Mouse (Mus musculus): ENCODE results near the gene Dppa5a.

Dppa5a gene

GRCm38 (mm10) chr9:78367959-78368358 lies at the start of gene Dppa5a:
Gene Dppa5a (minus strand): TSS chr9:78368177.
- peak; percentile 59 for DNase-seq (ENCODE audit: low spot score)

DNA sequence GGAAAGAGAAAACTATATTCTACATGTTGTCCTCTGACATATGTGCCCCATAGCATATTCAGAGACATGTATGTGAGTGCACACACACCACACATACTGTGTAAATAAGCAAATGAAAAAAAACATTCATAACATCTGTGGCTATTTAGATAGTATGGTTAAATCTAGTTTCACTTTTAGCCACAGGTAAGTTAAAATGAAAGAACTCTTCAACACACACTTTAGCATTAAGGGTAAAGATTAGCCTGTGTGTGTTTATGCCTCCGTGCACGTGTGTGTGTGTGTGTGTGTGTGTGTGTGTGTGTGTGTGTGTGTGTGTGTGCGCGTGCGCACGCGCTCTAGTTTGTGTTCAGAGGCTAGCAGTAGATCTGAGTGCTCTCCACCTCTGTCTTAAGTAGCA lies 33.6 kb upstream of the Dppa5a start:
- no peak for DNase-seq (ENCODE audit: low spot score)

- no peak for DNase-seq (ENCODE audit: low spot score)
Measured at GRCm38 (mm10) chr9:78400570-78400969, 32.6 kb upstream of the Dppa5a start.

- no peak for DNase-seq (ENCODE audit: low spot score)
Measured at GRCm38 (mm10) chr9:78396517-78396916, 28.5 kb upstream of the Dppa5a start.

DNA sequence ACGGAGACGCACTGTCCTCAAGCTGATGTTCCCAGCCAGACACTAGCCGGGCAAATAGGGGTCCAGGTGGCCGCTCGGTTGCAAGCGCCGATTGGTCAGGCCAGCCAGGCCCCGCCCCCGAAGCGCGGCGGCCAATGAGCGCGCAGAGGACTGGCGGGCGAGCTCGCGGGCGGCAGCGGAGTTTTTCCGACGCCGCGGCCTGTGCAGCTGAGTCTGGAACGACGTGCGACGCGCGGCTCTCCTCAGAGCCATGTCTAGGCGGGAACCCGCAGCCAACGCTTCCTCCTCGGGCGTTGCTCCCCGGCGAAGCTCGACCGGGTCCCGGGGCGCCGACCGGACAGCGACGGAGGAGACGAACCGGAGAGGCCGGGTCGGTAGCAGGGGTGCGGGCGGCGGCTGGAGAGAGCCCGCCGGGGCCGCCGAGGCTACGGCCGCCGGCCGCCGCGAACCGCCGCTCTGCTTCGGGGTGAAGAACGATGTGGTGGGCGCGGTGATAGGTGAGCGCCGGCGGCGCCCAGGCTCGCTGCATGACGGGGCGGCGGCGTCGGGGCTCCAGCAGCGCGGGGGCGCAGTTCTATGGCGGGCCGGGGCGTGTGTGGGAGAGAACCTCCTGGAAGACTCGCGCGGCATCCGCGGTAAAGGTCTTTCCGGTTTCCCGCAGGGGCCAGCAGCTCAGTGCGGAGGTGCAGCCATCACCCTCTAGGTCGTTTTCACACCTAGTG lies 27.8 kb upstream of the Dppa5a start, which contains the start of gene Ddx43:
Ddx43 (plus strand) TSS at position 148 of the 722 bp plus-strand sequence.
- peak; percentile 94 for DNase-seq (ENCODE audit: low spot score)

DNA sequence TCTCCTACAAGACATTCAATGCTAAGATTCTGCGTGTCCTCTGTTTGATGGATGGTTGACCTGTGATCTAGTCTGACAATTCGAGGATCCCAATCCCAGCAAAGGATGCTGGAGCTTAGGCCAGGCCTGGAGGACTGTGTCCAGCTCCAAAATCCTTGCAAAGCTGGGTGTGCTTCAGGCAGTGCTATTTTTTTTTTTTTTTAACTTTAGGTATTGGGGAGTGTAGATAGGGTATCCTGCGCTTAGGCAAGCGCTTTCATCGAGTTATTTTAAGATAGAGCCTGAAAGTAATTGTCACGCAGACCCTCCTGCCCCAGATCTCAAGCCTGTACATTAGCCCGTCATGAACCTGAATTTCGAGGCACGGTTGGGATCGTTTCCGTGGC lies 27.3 kb upstream of the Dppa5a start:
- no peak for DNase-seq (ENCODE audit: low spot score)

- no peak for DNase-seq (ENCODE audit: low spot score)
Measured at GRCm38 (mm10) chr9:78394602-78395001, 26.6 kb upstream of the Dppa5a start.

- DNase-seq (ENCODE audit: low spot score), result no peak
Measured at GRCm38 (mm10) chr9:78393741-78394140, 25.8 kb upstream of the Dppa5a start.

DNA sequence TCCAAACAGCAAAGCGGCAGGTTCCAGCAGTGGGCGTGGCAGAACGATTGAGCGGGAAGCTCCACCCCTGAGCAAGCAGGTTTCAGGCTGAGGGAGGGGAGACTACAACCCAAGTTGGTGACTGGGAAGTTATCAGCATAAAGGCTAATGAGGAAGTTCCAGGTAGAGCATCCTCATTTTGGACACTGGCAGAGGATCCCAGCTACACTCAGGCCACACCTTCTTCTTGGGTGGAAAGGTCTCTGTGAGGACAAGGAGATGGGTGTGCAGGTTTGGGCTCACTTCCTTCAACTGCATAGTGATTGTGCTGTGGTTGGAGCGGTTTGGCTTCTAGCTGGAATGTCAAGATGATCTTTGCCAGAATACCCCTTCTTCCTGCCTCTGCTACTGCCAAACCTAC lies 22.0 kb upstream of the Dppa5a start:
- no peak for DNase-seq (ENCODE audit: low spot score)

GRCm38 (mm10) chr9:78386947-78387346 lies 19.0 kb upstream of the Dppa5a start:
- DNase-seq (ENCODE audit: low spot score), result no peak

- no peak for DNase-seq (ENCODE audit: low spot score)
Measured at GRCm38 (mm10) chr9:78385893-78386292, 17.9 kb upstream of the Dppa5a start.

DNA sequence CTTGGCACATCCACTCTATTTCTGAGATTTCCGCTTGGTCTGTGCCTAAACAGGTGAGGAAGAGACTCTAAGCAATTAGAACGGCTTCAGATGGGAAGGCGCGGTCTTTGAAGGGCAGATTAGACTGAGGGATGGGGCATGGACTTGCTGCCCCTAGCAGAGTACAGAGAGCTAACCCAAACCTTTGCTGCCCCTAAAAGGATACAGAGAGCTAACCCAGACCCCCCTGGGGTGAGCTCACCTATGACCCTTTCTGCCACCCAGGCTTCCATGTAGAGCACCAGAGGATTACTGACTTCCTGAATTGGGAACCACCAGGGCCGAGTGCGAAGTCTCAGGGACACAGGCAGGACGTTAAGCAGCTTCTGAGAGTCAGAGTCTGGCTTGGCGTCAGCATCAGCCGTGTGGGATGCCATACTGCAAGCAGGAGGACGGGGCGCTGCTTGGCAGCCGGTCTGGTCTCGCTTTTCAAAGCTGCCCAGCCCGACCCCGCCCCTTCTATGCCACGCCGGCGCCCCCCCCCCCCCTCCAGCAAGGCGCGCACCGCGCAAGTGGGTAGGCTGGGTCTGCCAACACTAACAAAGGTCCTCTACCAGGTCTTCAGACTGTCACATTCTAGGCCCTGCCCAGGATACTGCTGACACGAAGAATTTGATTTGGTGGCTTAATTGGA lies 10.3 kb upstream of the Dppa5a start, which contains the start of gene Ooep:
Ooep (minus strand) TSS at position 613 of the 673 bp plus-strand sequence.
- no peak for DNase-seq (ENCODE audit: low spot score)

DNA sequence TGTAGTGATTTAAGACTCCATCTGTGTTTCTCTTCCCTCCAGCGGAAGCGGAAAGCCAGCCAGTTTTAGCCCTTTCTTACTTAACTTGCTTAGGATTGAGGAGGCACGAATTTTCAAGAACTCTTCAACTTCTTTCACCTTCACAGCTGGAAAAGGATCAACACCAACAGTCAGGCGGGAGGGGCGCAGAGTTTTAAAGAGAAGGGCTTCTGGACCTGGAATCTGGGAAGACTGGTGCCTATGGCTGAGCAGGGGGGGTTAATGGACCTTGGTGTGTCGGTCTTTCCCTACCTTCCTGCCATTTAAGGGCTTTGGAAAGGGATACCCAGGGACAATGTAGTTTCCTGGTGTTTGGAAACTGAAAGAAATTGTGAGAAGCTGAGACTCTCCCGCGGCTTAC lies 9.6 kb upstream of the Dppa5a start:
- no peak for DNase-seq (ENCODE audit: low spot score)

DNA sequence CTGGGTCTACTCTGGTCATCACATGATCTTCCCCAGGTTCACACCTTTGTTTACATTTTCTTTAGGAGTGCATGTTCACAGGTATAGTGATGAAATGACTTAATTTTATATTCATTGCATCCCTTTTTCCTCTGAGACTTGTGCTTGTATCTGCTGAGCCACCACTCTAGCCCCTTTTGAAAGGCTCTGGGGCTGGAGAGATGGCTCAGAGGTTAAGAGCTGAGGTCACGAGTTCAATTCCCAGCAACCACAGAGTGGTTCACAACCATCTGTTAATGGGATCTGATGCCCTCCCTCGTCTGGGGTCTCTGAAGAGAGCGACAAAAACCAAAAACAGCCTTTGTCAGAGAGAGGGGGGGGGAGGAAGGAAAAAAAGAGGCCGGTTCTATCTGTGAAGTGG lies 7.5 kb upstream of the Dppa5a start:
- DNase-seq (ENCODE audit: low spot score), result no peak

DNA sequence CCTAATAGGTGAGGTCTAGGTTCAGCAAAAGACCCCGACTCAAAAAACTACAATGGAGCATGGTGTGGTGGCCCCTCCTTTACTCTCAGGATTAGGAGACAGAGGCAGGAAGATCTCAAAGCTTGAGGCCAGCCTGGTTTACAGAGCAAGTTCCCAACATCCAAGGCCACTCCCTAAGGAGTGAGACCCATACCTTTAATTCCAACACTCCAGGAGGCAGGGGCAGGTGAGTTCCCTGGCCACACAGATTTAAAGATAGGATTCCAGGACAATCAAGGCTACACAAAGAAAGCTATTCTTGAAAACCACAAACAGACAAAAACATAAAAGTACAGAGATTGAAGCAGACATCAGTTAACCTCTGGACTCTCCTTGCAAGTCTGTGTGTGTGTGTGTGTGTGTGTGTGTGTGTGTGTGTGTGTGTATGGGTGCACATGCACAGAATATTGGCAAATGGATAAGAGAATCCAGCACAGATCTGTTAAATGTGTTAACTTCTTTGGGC lies 7.0 kb upstream of the Dppa5a start:
- no peak for DNase-seq (ENCODE audit: low spot score)

DNA sequence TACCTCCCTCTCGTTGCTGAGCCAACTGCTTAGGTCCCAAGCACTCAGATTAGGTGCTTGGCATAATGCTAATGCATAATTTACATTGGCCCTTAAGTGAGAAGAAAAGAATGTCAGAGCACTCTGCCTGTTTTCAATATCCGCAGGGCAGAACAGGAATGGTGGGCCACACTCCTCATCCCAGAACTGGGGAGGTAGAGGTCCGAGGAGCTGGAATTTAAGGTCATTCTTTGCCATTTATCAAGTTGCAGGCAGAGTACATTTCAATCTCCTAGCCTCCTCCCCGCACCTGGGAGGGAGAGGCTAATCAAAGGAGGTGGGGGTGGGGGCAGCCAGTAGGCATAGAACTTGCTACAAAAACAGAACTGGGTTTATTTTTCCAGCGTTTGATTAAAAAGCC lies 6.4 kb upstream of the Dppa5a start:
- DNase-seq (ENCODE audit: low spot score), result no peak

DNA sequence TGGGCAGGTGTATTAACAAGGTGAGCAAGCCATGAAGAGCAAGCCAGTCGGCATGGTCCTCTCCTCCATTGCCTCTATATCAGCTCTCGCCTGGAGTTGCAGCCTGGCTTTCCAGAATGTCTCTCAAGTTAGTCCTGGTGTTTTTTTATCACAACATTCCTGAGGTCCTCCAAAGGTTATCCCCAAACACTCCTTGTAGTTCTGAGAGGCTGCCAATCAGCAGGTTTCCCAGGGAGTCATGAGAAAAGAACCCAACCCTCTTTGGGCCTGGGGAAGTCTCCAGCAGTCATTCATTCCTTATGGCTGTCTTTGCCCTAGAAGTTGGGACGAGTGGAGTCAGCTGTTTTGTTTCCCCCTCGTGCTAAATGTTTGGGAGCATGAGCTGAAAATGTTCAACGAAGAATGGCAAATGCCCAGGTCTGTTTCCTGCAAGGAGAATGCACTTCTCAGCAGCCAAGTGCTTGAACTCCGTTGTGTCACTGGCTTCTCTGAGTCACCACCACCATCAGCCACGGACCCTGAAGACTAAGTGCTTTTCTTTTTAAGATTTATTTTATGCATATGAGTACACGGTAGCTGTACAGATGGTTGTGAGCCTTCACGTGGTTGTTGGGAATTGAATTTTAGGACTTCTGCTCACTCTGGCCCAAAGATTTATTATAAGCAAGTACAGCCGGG lies 5.0 kb upstream of the Dppa5a start:
- DNase-seq (ENCODE audit: low spot score), result no peak

DNA sequence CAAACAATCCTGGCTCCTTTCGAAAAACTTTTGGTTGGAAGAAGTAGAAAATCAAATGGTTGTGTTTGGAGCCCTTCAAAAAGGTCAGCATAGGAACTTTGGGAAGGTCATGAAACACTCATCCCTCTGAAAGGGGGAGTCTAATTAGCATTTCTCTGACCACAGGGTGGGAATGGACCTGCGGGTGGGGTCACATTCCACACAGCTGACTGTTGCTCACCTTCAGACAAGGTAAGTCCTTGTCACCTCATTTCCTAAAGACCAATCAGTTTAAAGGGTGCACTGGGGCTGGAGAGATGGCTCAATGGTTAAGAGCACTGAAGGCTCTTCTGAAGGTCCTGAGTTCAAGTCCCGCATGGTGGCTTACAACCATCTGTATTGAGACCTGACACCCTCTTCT lies 3.5 kb upstream of the Dppa5a start:
- no peak for DNase-seq (ENCODE audit: low spot score)

DNA sequence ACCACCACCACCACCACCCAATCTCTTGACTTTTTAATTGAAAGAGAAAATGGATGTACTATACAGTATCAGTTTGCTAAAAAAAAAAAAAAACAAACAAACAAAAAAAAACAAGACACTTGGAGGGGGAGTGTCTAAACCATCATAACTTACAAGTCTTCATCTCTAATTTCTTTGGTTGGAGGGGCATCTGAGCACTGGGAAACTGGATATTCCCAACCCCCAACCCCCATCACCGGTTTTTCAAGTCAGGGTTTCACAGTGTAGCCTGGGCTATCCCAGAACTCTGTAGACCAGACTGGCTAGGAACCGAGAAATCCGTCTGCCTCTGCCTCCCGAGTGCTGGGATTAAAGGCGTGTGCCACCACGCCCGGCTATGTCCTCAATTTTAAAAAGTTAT lies 1.8 kb upstream of the Dppa5a start:
- no peak for DNase-seq (ENCODE audit: low spot score)

GRCm38 (mm10) chr9:78369349-78369748 lies 1.4 kb upstream of the Dppa5a start:
- DNase-seq (ENCODE audit: low spot score), result no peak

DNA sequence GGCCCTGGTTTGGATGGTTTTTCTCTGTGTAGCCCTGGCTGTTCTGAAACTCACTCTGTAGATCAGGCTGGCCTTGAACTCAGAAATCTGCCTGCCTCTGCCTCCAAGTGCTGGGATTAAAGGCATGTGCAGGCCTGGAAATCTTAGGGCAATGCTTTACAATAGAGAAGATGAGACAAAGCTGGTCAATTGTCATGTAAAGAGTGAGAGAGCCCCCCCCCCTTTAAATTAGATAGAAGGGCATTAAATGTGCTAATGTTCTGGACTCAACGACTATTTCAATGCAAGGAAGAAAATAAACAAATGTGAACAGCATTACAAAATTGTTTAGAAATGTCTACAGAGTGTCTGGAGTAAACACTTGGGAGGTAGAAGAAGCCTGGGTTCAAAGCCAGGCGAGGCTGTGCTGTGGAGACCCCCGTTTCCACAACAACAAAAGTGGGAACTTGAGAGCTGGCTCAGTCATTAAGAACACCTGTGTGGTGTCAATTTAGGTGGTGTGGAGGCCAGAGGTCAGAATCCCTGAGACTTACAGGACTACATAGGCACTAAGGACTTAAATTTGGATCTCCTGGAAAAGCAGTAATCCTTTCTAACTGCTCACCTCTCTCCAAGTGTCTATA lies 805 bp upstream of the Dppa5a start:
- DNase-seq (ENCODE audit: low spot score), result no peak

DNA sequence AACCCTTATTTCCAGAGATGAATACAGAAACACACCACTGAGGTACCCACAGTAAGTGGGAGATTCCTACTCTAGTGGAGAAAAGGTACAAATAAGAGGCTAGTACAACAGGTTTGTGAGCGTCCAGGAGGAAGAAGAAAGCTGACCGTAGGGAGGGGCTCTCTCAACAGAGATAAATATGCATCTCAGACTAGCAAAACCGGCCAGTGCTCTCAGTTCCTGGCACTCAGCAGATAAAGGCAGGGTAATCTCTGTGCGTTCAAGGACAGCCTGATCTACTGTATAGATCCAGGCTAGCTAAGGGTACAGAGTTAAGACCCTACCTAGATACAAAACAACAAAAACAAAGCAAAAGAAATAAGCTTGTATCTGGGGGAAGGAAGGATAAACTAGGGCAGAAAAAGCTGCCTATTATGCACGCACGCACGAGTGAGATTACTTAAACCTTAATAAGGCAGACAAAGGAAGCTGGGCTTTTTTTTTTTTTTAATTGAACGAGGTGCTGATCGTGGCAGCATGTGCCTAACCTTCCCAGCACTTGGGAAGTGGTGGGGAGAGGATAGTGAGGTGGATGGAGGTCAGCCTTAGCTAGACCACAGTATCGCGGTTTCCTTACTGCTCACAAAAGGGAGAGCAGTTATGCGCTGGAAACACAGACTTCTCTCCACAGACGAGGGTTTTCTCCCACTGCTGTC lies 2.0 kb downstream of the Dppa5a start:
- DNase-seq (ENCODE audit: low spot score), result no peak

Data from testis, postnatal 14 days (tissue).